Mouse (Mus musculus) forebrain, embryonic 15.5 days (tissue): ENCODE data around the gene Espl1. TPM values are rescaled to one million over a fixed set of nuclear protein-coding genes. Genes with fewer than 3 reads are reported as not detected.

ENCODE experiments used
- ATAC-seq: fragments of 200-750 bp; cut with Nextera tagmentation; replicated peaks from 2 replicates; pipeline ENCODE4 v1.8.0; 2017; ENCODE audit warnings: mild to moderate bottlenecking, moderate TSS enrichment, moderate library complexity
- H3K27ac ChIP-seq: fragments of 300-500 bp; sonication (generic); replicated peaks from 2 replicates; pipeline ENCODE4 v1.5.1; 2015; ENCODE audit warnings: mild to moderate bottlenecking, inconsistent platforms
- H3K27me3 ChIP-seq: fragments of 300-500 bp; sonication (generic); 2 replicates; pipeline ENCODE4 v1.6.1; 2015; ENCODE audit warnings: inconsistent platforms
- H3K36me3 ChIP-seq: fragments of 300-500 bp; sonication (generic); 2 replicates; pipeline ENCODE4 v1.6.1; 2015; ENCODE audit warnings: mild to moderate bottlenecking, inconsistent platforms
- H3K4me1 ChIP-seq: fragments of 300-500 bp; sonication (generic); 2 replicates; pipeline ENCODE4 v1.6.1; 2015; ENCODE audit warnings: inconsistent platforms
- H3K4me2 ChIP-seq: fragments of 300-500 bp; sonication (generic); replicated peaks from 2 replicates; pipeline ENCODE4 v1.6.1; 2015; ENCODE audit warnings: mild to moderate bottlenecking, inconsistent platforms
- H3K4me3 ChIP-seq: fragments of 300-500 bp; sonication (generic); 2 replicates; pipeline ENCODE4 v1.5.1; 2015; ENCODE audit warnings: mild to moderate bottlenecking, inconsistent platforms
- H3K9ac ChIP-seq: fragments of 300-500 bp; sonication (generic); replicated peaks from 2 replicates; pipeline ENCODE4 v1.6.1; 2015; ENCODE audit warnings: mild to moderate bottlenecking, inconsistent platforms
- H3K9me3 ChIP-seq: fragments of 300-500 bp; sonication (generic); 2 replicates; pipeline ENCODE4 v1.6.1; 2016; ENCODE audit warnings: inconsistent platforms
- WGBS: fragments of 180-500 bp; shearing (Covaris S2); methylation state at CpG from one replicate; pipeline ENCODE4 v1.1.7; 2015; ENCODE audit warnings: mixed read lengths; 5-methylcytosine and 5-hydroxymethylcytosine counted together
- polyA plus RNA-seq: library from polyadenylated mRNA; unstranded; fragments of >200 nt; fragmentation: Nextera tagmentation; extraction: Ambion mirVana; gene quantifications from 2 replicates; pipeline ENCODE4 v1.2.1, GENCODE M21; 2015

Espl1 gene
- polyA plus RNA-seq, 1 experiment from 2014 or later: 10.2 TPM

- peak within 1 kb of the TSS; percentile 81 for H3K9ac ChIP-seq
- peaks cover 10% of the 10 kb centered on the region; the same call in 1 of the 2 replicates for H3K36me3 ChIP-seq
- no peaks in the 10 kb centered on the region for H3K27me3 ChIP-seq
- peak within 1 kb of the TSS; percentile 95 for H3K4me2 ChIP-seq
- peak; percentile 92 for ATAC-seq
- under 1% methylated on average over 56 of the region's 56 CpGs for WGBS
- peak within 1 kb of the TSS; percentile 83 for H3K27ac ChIP-seq
- H3K9me3 ChIP-seq: no peaks in the 10 kb centered on the region
- H3K4me1 ChIP-seq: peaks cover 20% of the 10 kb centered on the region
- peak within 1 kb of the TSS; percentile 92 for H3K4me3 ChIP-seq
Observed at GRCm38 (mm10) chr15:102350138-102350941, 54.3 kb downstream of the Espl1 start, which contains the start of gene Aaas. TSS of gene Aaas (minus strand) at chr15:102350771.

GRCm38 (mm10) chr15:102350942-102351291 lies 54.9 kb downstream of the Espl1 start:
- peak; percentile 9; the same call in 1 of the 2 replicates for ATAC-seq
- Histone ChIP-seq H3K4me1 (peaks cover 26% of the 10 kb centered on the region), H3K9ac (peak overlapping the region; percentile 81; the same call in 1 of the 2 replicates), H3K27ac (peak overlapping the region; percentile 83; the same call in 1 of the 2 replicates), H3K9me3 (no peaks in the 10 kb centered on the region), H3K27me3 (peaks cover 5% of the 10 kb centered on the region), H3K4me3 (peak overlapping the region; percentile 92), H3K36me3 (peaks cover 6% of the 10 kb centered on the region; the same call in 1 of the 2 replicates), H3K4me2 (peak overlapping the region; percentile 95)
- WGBS: 10% methylated on average over 11 of the region's 11 CpGs

- 57% methylated on average over 2 of the region's 2 CpGs for WGBS
- Histone ChIP-seq H3K4me3 (no peak overlapping the region), H3K4me2 (no peak overlapping the region), H3K4me1 (peaks cover 29% of the 10 kb centered on the region), H3K9me3 (no peaks in the 10 kb centered on the region), H3K9ac (no peak overlapping the region), H3K36me3 (0 out of 2 replicates have a peak, but pooled peaks cover under 1% of the 10 kb centered on the region), H3K27ac (no peak overlapping the region), H3K27me3 (peaks cover 14% of the 10 kb centered on the region)
- no peak for ATAC-seq
Observed at GRCm38 (mm10) chr15:102352177-102352576, 56.1 kb downstream of the Espl1 start.

- WGBS: 80% methylated on average over 2 of the region's 2 CpGs
- Histone ChIP-seq H3K9ac (no peak overlapping the region), H3K27ac (no peak overlapping the region), H3K27me3 (peaks cover 32% of the 10 kb centered on the region), H3K4me2 (no peak overlapping the region), H3K4me1 (peaks cover 37% of the 10 kb centered on the region), H3K36me3 (no peaks in the 10 kb centered on the region), H3K9me3 (no peaks in the 10 kb centered on the region), H3K4me3 (no peak overlapping the region)
- ATAC-seq: no peak
Observed at GRCm38 (mm10) chr15:102353986-102354385, 57.9 kb downstream of the Espl1 start.

GRCm38 (mm10) chr15:102355134-102355870 lies 59.2 kb downstream of the Espl1 start:
- Histone ChIP-seq H3K4me3 (peak overlapping the region; percentile 64), H3K9ac (peak overlapping the region; percentile 71), H3K4me1 (peaks cover 28% of the 10 kb centered on the region), H3K4me2 (peak overlapping the region; percentile 99), H3K27ac (peak overlapping the region; percentile 64), H3K9me3 (no peaks in the 10 kb centered on the region), H3K36me3 (no peaks in the 10 kb centered on the region), H3K27me3 (peaks cover 36% of the 10 kb centered on the region)
- WGBS: under 1% methylated on average over 47 of the region's 49 CpGs
- ATAC-seq: peak; percentile 47

- Histone ChIP-seq H3K9me3 (no peaks in the 10 kb centered on the region), H3K4me3 (peak overlapping the region; percentile 64), H3K4me1 (peaks cover 28% of the 10 kb centered on the region), H3K4me2 (peak overlapping the region; percentile 99), H3K36me3 (no peaks in the 10 kb centered on the region), H3K27ac (peak overlapping the region; percentile 64), H3K9ac (peak overlapping the region; percentile 71), H3K27me3 (peaks cover 36% of the 10 kb centered on the region)
- 2% methylated on average over 38 of the region's 38 CpGs for WGBS
- ATAC-seq: peak; percentile 31; the same call in 1 of the 2 replicates
Observed at GRCm38 (mm10) chr15:102355871-102356441, 59.9 kb downstream of the Espl1 start.

- Histone ChIP-seq H3K4me1 (peaks cover 24% of the 10 kb centered on the region), H3K27me3 (peaks cover 36% of the 10 kb centered on the region), H3K9me3 (no peaks in the 10 kb centered on the region), H3K4me3 (no peak overlapping the region), H3K4me2 (peak overlapping the region; percentile 99; the same call in 1 of the 2 replicates), H3K9ac (no peak overlapping the region), H3K27ac (no peak overlapping the region), H3K36me3 (no peaks in the 10 kb centered on the region)
- no peak for ATAC-seq
- WGBS: 35% methylated on average over 16 of the region's 16 CpGs
Observed at GRCm38 (mm10) chr15:102356501-102357325, 60.6 kb downstream of the Espl1 start.

- 2% methylated on average over 25 of the region's 25 CpGs for WGBS
- H3K27me3 ChIP-seq: peaks cover 43% of the 10 kb centered on the region
- H3K9ac ChIP-seq: no peak overlapping the region
- H3K9me3 ChIP-seq: no peaks in the 10 kb centered on the region
- H3K4me2 ChIP-seq: peak overlapping the region; percentile 31
- peak overlapping the region; percentile 13; the same call in 1 of the 2 replicates for H3K4me3 ChIP-seq
- H3K36me3 ChIP-seq: no peaks in the 10 kb centered on the region
- no peak overlapping the region for H3K27ac ChIP-seq
- peaks cover 24% of the 10 kb centered on the region for H3K4me1 ChIP-seq
- ATAC-seq: no peak
Observed at GRCm38 (mm10) chr15:102358126-102358525, 62.1 kb downstream of the Espl1 start.

- no peaks in the 10 kb centered on the region for H3K36me3 ChIP-seq
- ATAC-seq: no peak
- peak overlapping the region; percentile 31; the same call in 1 of the 2 replicates for H3K4me2 ChIP-seq
- 36% methylated on average over 5 of the region's 5 CpGs for WGBS
- H3K4me3 ChIP-seq: no peak overlapping the region
- no peak overlapping the region for H3K27ac ChIP-seq
- H3K27me3 ChIP-seq: peaks cover 43% of the 10 kb centered on the region
- no peak overlapping the region for H3K9ac ChIP-seq
- no peaks in the 10 kb centered on the region for H3K9me3 ChIP-seq
- peaks cover 24% of the 10 kb centered on the region for H3K4me1 ChIP-seq
Observed at GRCm38 (mm10) chr15:102358834-102359233, 62.8 kb downstream of the Espl1 start.

GRCm38 (mm10) chr15:102362648-102363047 lies 66.6 kb downstream of the Espl1 start:
- no peak overlapping the region for H3K4me2 ChIP-seq
- H3K9me3 ChIP-seq: no peaks in the 10 kb centered on the region
- H3K27ac ChIP-seq: no peak overlapping the region
- H3K9ac ChIP-seq: no peak overlapping the region
- no peaks in the 10 kb centered on the region for H3K36me3 ChIP-seq
- H3K4me3 ChIP-seq: no peak overlapping the region
- peaks cover 18% of the 10 kb centered on the region for H3K4me1 ChIP-seq
- no peak for ATAC-seq
- WGBS: 18% methylated on average over 14 of the region's 14 CpGs
- H3K27me3 ChIP-seq: peaks cover 29% of the 10 kb centered on the region

GRCm38 (mm10) chr15:102364678-102365077 lies 68.6 kb downstream of the Espl1 start:
- Histone ChIP-seq H3K36me3 (no peaks in the 10 kb centered on the region), H3K27me3 (peaks cover 14% of the 10 kb centered on the region), H3K4me2 (no peak overlapping the region), H3K4me1 (peaks cover 10% of the 10 kb centered on the region; the same call in 1 of the 2 replicates), H3K4me3 (no peak overlapping the region), H3K27ac (no peak overlapping the region), H3K9me3 (no peaks in the 10 kb centered on the region), H3K9ac (no peak overlapping the region)
- ATAC-seq: no peak
- WGBS: 93% methylated on average over 1 of the region's 1 CpGs
